Mouse (Mus musculus) spleen, adult 2 months (tissue): ENCODE data around the gene Mlh1. TPM values are rescaled to one million over a fixed set of nuclear protein-coding genes. Genes with fewer than 3 reads are reported as not detected.

Source experiments
- DNase-seq, 2 experiments: peaks; one replicate each; pipeline versions ENCODE4 v3.0.0 to v3.0.0-alpha.2; 2012 to 2021; ENCODE audit warnings: low spot score in 2 of 2, low read depth in 1 of 2
- H3K27ac ChIP-seq: fragments of 200-500 bp; 2 replicates; pipeline ENCODE4 v1.5.1; 2012; ENCODE audit warnings: low read length, inconsistent platforms; ENCODE audit not compliant: insufficient read depth
- H3K27me3 ChIP-seq: fragments of 200-500 bp; 2 replicates; pipeline ENCODE4 v1.6.1; 2012; ENCODE audit warnings: mild to moderate bottlenecking, moderate library complexity, low read length, inconsistent platforms; ENCODE audit not compliant: control insufficient read depth, insufficient read depth
- H3K36me3 ChIP-seq: fragments of 200-500 bp; 2 replicates; pipeline ENCODE4 v1.6.1; 2012; ENCODE audit warnings: mild to moderate bottlenecking, low read length, inconsistent platforms; ENCODE audit not compliant: control insufficient read depth, insufficient read depth
- H3K4me1 ChIP-seq: fragments of 200-500 bp; 2 replicates; pipeline ENCODE4 v1.6.1; 2011; ENCODE audit warnings: inconsistent platforms; ENCODE audit not compliant: control insufficient read depth, insufficient read depth, insufficient read length
- H3K4me3 ChIP-seq: fragments of 200-500 bp; 2 replicates; pipeline ENCODE4 v1.5.1; 2011; ENCODE audit warnings: mild to moderate bottlenecking, inconsistent platforms; ENCODE audit not compliant: insufficient read depth, insufficient read length; ENCODE audit errors: extremely low read depth
- CTCF ChIP-seq: fragments of 200-500 bp; IDR thresholded peaks from 2 replicates; pipeline ENCODE4 v1.5.1; 2011; ENCODE audit warnings: mild to moderate bottlenecking, inconsistent platforms; ENCODE audit not compliant: insufficient read depth, insufficient read length, insufficient replicate concordance; ENCODE audit errors: extremely low read depth
- POLR2A ChIP-seq: fragments of 200-500 bp; IDR thresholded peaks from 2 replicates; pipeline ENCODE4 v1.6.1; 2011; ENCODE audit warnings: low read depth, low read length, inconsistent platforms
- WGBS: fragments of 180-500 bp; shearing (Covaris S2); methylation state at CpG from one replicate; pipeline ENCODE4 v1.1.7; 2018; 5-methylcytosine and 5-hydroxymethylcytosine counted together
- polyA plus RNA-seq: library from polyadenylated mRNA; depleted of rRNA; stranded (reverse); fragments of >200 nt; gene quantifications from 2 replicates; pipeline ENCODE4 v1.2.3, GENCODE M21; 2012

Mlh1 gene
- polyA plus RNA-seq, 1 experiment = 11.7 TPM

DNA sequence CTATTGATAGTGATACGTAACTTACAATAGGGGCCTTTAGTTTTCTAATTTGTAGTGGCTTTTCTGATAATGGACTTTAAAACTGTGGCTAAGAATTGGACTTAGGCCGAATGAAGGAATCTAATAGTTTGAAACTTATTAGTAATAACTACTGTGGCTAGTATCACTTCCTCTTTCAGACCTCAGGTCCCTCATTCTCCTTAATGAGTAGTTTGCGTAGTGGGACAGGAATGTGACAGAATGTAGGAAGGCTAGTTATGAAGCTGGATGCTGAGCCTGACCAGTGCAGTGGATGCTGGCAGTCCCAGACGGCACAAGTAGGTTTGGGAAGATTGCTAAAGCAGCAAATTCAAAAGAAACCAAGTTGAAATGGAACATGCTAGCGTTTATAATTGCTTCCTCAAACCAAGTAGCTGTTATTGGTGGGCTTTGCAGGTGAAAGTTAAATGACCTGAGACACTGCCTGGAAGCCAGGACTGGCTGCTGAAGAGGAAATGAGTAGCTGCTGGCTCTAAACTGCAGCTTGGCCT, 51.0 kb downstream of the Mlh1 start:
- peaks cover 13% of the 10 kb centered on the region for H3K36me3 ChIP-seq
- H3K27ac ChIP-seq = no peak overlapping the region
- no peak for DNase-seq

DNA sequence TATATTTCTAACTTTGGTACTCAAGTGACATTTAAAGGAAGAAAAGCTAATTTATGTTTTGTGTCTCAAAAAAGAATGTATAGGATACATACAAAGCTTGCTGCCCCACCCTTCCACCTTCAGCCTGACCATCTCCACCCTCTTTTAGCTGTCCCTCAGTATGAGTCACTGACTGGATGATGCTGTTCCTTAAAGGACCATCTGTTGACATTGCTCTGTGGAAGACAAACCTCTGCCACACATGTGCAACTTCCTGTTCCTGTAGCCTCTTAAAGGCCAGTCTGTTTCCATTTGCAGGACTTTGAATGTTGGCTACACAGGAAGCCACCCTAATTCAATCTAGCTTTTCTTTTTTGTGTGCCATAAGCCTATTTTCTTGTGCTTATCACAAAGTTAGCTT, 55.2 kb downstream of the Mlh1 start:
- TF ChIP-seq POLR2A = no peak
- no peak for TF ChIP-seq CTCF
- H3K36me3 ChIP-seq = peaks cover 11% of the 10 kb centered on the region
- no peak for DNase-seq

More for the DNA sequence above, 51.0 kb downstream of the Mlh1 start:
- no peaks in the 10 kb centered on the region for H3K4me1 ChIP-seq
- no peaks in the 10 kb centered on the region for H3K27me3 ChIP-seq
- no peak overlapping the region for H3K4me3 ChIP-seq
- WGBS = 55% methylated on average over 5 of the region's 5 CpGs
- TF ChIP-seq POLR2A = no peak
- TF ChIP-seq CTCF = no peak

DNA sequence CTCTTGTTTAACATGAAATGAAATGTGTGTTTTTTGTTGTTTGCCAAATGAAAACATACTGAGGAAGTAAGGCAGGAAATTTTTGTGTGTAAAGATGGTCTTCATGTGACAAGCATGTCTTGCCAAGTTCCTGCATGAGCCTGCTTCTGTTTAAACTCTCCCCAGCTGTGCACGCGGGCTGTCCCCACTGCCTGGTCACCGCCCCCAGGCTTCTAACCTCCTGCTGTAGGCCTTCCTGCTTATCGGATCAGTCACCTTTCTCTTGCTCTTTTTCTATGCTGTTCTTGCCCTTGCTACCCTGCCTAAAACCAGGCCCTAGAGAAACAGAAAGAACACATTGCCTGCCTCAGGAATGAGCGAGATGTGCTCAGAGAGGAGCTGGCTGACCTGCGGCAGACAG, 58.1 kb downstream of the Mlh1 start:
- TF ChIP-seq POLR2A (no peak), CTCF (no peak)
- WGBS = 50% methylated on average over 6 of the region's 6 CpGs
- no peak for DNase-seq

More for the DNA sequence above, 55.2 kb downstream of the Mlh1 start:
- Histone ChIP-seq H3K4me1 (no peaks in the 10 kb centered on the region), H3K27ac (no peak overlapping the region), H3K27me3 (no peaks in the 10 kb centered on the region), H3K4me3 (no peak overlapping the region)

DNA sequence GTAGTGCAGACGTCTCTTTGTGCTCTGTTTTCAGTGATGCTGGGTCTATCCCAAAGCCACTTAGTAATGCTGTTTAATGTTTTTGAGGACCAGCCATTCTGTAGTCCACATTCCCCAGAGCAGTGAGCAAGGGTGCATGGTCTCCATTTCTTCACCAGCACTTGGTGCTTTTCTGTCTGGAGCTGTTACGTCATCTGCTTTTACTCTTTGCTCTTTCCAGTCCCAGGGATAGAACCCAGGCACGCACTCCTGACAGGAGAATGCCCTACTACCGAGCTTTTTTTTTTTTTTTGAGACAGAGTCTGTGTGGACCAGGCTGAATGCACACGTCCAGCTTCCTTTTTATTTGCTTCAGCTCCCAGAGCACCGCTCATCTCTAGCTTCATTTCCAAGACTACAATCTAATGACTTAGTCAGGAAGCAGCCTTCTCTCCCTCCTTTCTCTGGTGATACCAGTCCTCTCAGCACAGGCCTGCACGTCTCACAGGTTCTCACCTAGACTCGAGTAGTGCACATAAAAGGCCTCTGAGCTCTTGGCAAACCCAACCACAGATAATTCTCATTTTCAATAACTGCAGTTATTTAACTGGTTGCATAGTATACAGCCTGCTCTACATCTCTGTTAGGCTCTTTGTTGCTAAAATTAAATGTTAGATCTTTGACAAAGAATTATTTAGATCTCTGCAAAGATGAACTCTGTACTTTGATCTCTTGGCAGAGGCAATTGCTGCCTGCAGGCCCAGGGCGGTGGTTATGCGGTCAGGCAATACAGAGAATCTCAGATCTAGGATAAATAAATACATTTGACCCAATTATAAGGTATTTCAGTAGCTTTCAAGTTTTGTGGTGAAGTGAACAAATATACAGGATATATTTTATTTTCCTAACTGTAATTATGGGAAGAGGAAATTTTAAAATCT, 60.2 kb downstream of the Mlh1 start:
- H3K27ac ChIP-seq = no peak overlapping the region
- TF ChIP-seq POLR2A (no peak), CTCF (no peak)
- H3K36me3 ChIP-seq = peaks cover 7% of the 10 kb centered on the region
- no peaks in the 10 kb centered on the region for H3K4me1 ChIP-seq
- WGBS = 88% methylated on average over 10 of the region's 10 CpGs
- DNase-seq = no peak
- H3K27me3 ChIP-seq = no peaks in the 10 kb centered on the region
- H3K4me3 ChIP-seq = no peak overlapping the region

More for the DNA sequence above, 58.1 kb downstream of the Mlh1 start:
- H3K27ac ChIP-seq = peak overlapping the region; percentile 41; the same call in 1 of the 2 replicates
- H3K27me3 ChIP-seq = no peaks in the 10 kb centered on the region
- H3K36me3 ChIP-seq = peaks cover 10% of the 10 kb centered on the region
- H3K4me1 ChIP-seq = no peaks in the 10 kb centered on the region
- H3K4me3 ChIP-seq = no peak overlapping the region

DNA sequence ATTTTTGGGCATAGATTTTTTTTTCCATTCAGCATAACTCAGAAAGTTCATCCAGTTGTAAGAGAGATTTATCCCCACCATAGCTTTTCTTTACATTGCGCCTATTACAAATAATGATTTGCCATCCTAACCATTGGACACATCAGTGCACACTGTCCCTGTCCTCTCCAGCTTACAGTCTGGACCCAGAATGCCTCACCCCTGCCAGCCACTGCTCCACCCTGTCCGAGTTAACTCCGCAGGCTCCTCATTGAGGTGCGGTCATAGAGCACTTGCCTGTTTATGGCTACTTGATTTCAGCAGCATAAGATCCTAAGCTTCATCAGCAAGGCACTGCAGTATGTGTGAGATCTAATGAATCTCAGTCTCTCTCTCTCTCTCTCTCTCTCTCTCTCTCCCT, 61.2 kb downstream of the Mlh1 start:
- Histone ChIP-seq H3K27ac (no peak overlapping the region), H3K4me1 (no peaks in the 10 kb centered on the region), H3K36me3 (peaks cover 8% of the 10 kb centered on the region), H3K4me3 (no peak overlapping the region), H3K27me3 (no peaks in the 10 kb centered on the region)
- TF ChIP-seq POLR2A = no peak
- TF ChIP-seq CTCF = no peak
- WGBS = 95% methylated on average over 4 of the region's 4 CpGs
- DNase-seq = no peak

DNA sequence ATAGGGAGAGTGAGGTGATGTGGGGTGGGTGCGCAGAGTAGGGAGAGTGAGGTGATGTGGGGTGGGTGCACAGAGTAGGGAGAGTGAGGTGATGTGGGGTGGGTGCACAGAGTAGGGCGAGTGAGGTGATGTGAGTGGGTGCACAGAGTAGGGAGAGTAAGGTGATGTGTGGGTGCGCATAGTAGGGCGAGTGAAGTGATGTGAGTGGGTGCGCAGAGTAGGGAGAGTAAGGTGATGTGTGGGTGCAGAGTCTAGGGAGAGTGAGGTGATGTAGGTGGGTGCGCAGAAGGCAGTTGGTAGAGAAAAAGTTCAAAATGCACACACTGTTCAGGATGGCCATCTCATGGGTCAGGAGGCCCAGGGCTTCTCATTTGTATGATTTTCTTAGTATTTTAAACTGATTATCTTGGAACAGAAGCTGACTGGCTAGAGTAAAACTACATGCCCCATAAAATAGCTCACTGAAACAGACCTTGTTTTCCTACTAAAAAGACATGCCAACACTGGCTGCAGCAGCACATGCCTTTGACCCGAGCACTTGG, 62.4 kb downstream of the Mlh1 start:
- H3K4me1 ChIP-seq = no peaks in the 10 kb centered on the region
- peaks cover 5% of the 10 kb centered on the region; the same call in 1 of the 2 replicates for H3K36me3 ChIP-seq
- no peaks in the 10 kb centered on the region for H3K27me3 ChIP-seq
- H3K27ac ChIP-seq = no peak overlapping the region
- WGBS = 92% methylated on average over 7 of the region's 7 CpGs
- TF ChIP-seq POLR2A (no peak), CTCF (no peak)
- DNase-seq = no peak
- no peak overlapping the region for H3K4me3 ChIP-seq
